Mouse (Mus musculus) stomach, embryonic 16.5 days (tissue): Measurements from ENCODE around the gene Dst. TPM values are rescaled to one million over a fixed set of nuclear protein-coding genes. Genes with fewer than 3 reads are reported as not detected.

Experiments
- ATAC-seq: fragments of 200-750 bp; cut with Nextera tagmentation; 2 replicates; pipeline ENCODE4 v1.8.0; 2017; ENCODE audit warnings: moderate number of reproducible peaks, moderate TSS enrichment; ENCODE audit not compliant: insufficient read depth, low FRiP score
- H3K27ac ChIP-seq: fragments of 300-500 bp; sonication (generic); 2 replicates; pipeline ENCODE4 v1.5.1; 2014; ENCODE audit warnings: low read length
- H3K27me3 ChIP-seq: fragments of 300-500 bp; sonication (generic); 2 replicates; pipeline ENCODE4 v1.6.1; 2014; ENCODE audit warnings: low read length, control low read depth, mixed read lengths; ENCODE audit not compliant: control insufficient read depth, insufficient read depth
- H3K36me3 ChIP-seq: fragments of 300-500 bp; sonication (generic); 2 replicates; pipeline ENCODE4 v1.6.1; 2014; ENCODE audit warnings: low read length; ENCODE audit not compliant: control insufficient read depth, insufficient read depth
- H3K4me1 ChIP-seq: fragments of 300-500 bp; sonication (generic); 2 replicates; pipeline ENCODE4 v1.6.1; 2014; ENCODE audit warnings: low read length, control low read depth, mixed read lengths; ENCODE audit not compliant: control insufficient read depth, insufficient read depth
- H3K4me2 ChIP-seq: fragments of 300-500 bp; sonication (generic); 2 replicates; pipeline ENCODE4 v1.6.1; 2014; ENCODE audit warnings: low read depth, low read length, mixed read lengths
- H3K4me3 ChIP-seq: fragments of 300-500 bp; sonication (generic); replicated peaks from 2 replicates; pipeline ENCODE4 v1.5.1; 2014; ENCODE audit warnings: mild to moderate bottlenecking, low read length
- H3K9ac ChIP-seq: fragments of 300-500 bp; sonication (generic); 2 replicates; pipeline ENCODE4 v1.6.1; 2014; ENCODE audit warnings: low read length
- H3K9me3 ChIP-seq: fragments of 300-500 bp; sonication (generic); replicated peaks from 2 replicates; pipeline ENCODE4 v1.6.1; 2016; ENCODE audit warnings: low read length, control low read depth; ENCODE audit not compliant: control insufficient read depth
- WGBS: fragments of 180-500 bp; shearing (Covaris S2); extraction: QIAGEN DNeasy Blood & Tissue Kit; methylation state at CpG from one replicate; pipeline ENCODE4 v1.1.7; 2014; 5-methylcytosine and 5-hydroxymethylcytosine counted together
- polyA plus RNA-seq: library from polyadenylated mRNA; unstranded; fragments of >200 nt; fragmentation: Nextera tagmentation; extraction: Ambion mirVana; gene quantifications from 2 replicates; pipeline ENCODE4 v1.2.1, GENCODE M21; 2015

Gene Dst
- polyA plus RNA-seq, 1 experiment from 2014 or later: 27.8 TPM

DNA sequence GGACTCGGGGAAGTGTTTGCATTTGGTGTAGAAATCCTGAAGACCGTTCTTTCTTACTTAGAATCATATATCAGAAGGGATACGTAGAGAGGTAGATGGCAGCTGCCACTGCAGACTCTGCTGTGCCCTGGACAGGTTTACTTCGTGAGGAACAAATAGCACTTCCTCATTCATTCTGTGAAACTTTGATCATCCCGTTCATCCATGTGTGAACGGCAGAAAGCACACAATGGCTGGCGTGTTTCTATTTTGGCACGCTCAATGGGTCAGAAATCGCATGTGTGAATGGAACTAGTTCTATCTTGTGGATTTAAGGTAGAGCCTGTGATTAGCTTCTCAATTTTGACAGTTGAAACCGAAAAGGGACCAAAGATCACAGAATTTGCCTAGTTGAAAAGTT is 222.8 kb downstream of the Dst start:
- no peak overlapping the region for H3K27ac ChIP-seq

GRCm38 (mm10) chr1:34132875-34133274 is 224.8 kb downstream of the Dst start:
- no peak overlapping the region for H3K9ac ChIP-seq
- H3K27me3 ChIP-seq: no peaks in the 10 kb centered on the region
- no peak overlapping the region for H3K27ac ChIP-seq
- 74% methylated on average over 16 of the region's 16 CpGs for WGBS
- H3K4me3 ChIP-seq: no peak overlapping the region
- H3K36me3 ChIP-seq: no peaks in the 10 kb centered on the region
- no peaks in the 10 kb centered on the region; the same call in 1 of the 2 replicates for H3K4me1 ChIP-seq
- no peaks in the 10 kb centered on the region for H3K9me3 ChIP-seq
- no peak overlapping the region for H3K4me2 ChIP-seq
- no peak for ATAC-seq

More for the DNA sequence above, 222.8 kb downstream of the Dst start:
- H3K36me3 ChIP-seq: no peaks in the 10 kb centered on the region
- H3K4me1 ChIP-seq: peaks cover 3% of the 10 kb centered on the region
- WGBS: 82% methylated on average over 10 of the region's 10 CpGs
- no peak overlapping the region for H3K4me2 ChIP-seq
- no peak overlapping the region for H3K9ac ChIP-seq
- no peaks in the 10 kb centered on the region for H3K9me3 ChIP-seq
- no peak for ATAC-seq
- H3K4me3 ChIP-seq: no peak overlapping the region
- no peaks in the 10 kb centered on the region for H3K27me3 ChIP-seq

DNA sequence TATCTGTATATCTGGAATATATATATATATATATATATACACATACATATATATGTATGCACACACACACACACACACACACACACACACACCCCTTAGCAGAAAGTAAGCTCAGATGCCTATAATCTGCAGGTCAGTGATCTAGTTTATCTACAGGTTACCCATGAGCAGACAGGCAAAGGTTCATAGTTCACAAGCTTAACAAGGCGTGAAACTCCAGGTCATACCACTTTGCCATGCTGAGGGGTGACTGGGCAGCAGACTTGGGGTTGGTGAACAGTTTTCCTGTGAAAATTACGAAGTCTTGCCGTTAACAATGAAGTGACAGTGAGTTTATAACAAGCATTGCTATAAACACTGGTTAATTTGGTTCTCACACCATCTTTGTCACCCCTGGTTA is 227.5 kb downstream of the Dst start:
- WGBS: 88% methylated on average over 3 of the region's 3 CpGs
- peaks cover 6% of the 10 kb centered on the region; the same call in 1 of the 2 replicates for H3K4me1 ChIP-seq
- no peaks in the 10 kb centered on the region for H3K27me3 ChIP-seq
- no peaks in the 10 kb centered on the region for H3K9me3 ChIP-seq
- no peak overlapping the region for H3K4me2 ChIP-seq
- H3K9ac ChIP-seq: no peak overlapping the region
- H3K36me3 ChIP-seq: no peaks in the 10 kb centered on the region
- no peak overlapping the region for H3K4me3 ChIP-seq
- no peak overlapping the region for H3K27ac ChIP-seq
- no peak for ATAC-seq

GRCm38 (mm10) chr1:34139191-34139853 is 231.3 kb downstream of the Dst start:
- Histone ChIP-seq H3K4me1 (peaks cover 13% of the 10 kb centered on the region; the same call in 1 of the 2 replicates), H3K27me3 (no peaks in the 10 kb centered on the region), H3K36me3 (no peaks in the 10 kb centered on the region), H3K9me3 (no peaks in the 10 kb centered on the region), H3K27ac (peak overlapping the region; percentile 11), H3K4me2 (no peak overlapping the region), H3K4me3 (no peak overlapping the region), H3K9ac (no peak overlapping the region)
- ATAC-seq: no peak
- WGBS: 71% methylated on average over 13 of the region's 13 CpGs

- peaks cover 13% of the 10 kb centered on the region; the same call in 1 of the 2 replicates for H3K4me1 ChIP-seq
- H3K4me2 ChIP-seq: peak overlapping the region; percentile 33
- peak; percentile 89 for ATAC-seq
- H3K4me3 ChIP-seq: no peak overlapping the region
- no peaks in the 10 kb centered on the region for H3K36me3 ChIP-seq
- WGBS: 60% methylated on average over 6 of the region's 6 CpGs
- H3K27me3 ChIP-seq: no peaks in the 10 kb centered on the region
- peak overlapping the region; percentile 87 for H3K27ac ChIP-seq
- H3K9me3 ChIP-seq: no peaks in the 10 kb centered on the region
- H3K9ac ChIP-seq: no peak overlapping the region
These were observed 231.9 kb downstream of the Dst start for GRCm38 (mm10) chr1:34139871-34140471.

DNA sequence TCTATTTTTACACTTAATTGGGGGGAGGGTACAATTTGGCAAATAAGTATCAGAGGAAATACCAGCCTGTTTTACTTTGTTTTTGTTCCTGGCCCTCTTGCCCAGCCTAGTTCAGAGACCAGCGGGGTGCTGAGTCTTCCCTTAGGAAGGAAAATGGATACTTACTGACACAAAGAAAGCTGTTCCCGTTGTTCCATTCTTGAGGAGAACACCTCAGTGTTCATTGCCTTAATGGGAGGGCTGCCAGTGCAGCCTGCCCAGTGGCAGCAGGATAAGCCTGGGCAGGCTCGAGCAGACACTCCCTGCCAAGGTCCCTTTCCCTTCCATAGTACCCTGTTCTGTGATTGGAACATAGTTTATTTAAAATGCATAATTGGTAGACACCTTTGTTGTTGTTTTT is 232.7 kb downstream of the Dst start:
- peak overlapping the region; percentile 87 for H3K27ac ChIP-seq
- H3K4me2 ChIP-seq: peak overlapping the region; percentile 33
- H3K36me3 ChIP-seq: no peaks in the 10 kb centered on the region
- WGBS: 50% methylated on average over 3 of the region's 3 CpGs
- peak; percentile 45; the same call in 1 of the 2 replicates for ATAC-seq
- no peak overlapping the region for H3K9ac ChIP-seq
- H3K4me1 ChIP-seq: peaks cover 13% of the 10 kb centered on the region; the same call in 1 of the 2 replicates
- H3K27me3 ChIP-seq: no peaks in the 10 kb centered on the region
- H3K4me3 ChIP-seq: no peak overlapping the region
- H3K9me3 ChIP-seq: no peaks in the 10 kb centered on the region

DNA sequence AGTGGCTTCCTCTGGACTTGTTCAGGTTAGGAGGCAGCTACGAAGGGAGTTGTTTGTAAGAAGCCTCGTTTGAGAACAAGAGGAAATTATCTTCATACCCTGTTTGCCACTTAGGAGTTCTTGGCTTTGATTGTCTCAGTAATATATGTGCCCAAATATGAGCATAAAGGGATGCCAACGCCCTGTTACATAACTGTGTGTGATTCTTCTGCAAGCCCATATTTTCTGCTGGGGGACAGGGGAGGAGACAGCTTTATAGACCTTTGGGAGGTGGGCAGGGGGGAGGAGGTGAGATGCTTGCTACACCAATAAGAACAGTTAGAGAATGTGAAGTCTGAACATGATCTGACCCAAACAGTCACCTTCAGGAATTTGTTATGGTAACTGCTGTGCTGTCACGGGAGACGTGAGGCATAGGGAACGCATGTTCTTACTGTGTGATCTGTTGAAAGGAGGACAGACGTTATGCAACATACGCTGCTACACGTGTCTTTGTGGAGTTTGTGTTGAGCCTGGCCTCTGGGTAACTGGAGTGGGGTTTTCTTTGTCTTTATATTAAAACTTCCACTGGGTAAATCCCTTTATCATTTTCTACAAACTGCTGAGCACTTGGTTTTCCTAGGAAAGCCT is 235.0 kb downstream of the Dst start:
- Histone ChIP-seq H3K27ac (peak overlapping the region; percentile 36), H3K4me3 (no peak overlapping the region), H3K27me3 (no peaks in the 10 kb centered on the region), H3K36me3 (no peaks in the 10 kb centered on the region), H3K4me2 (no peak overlapping the region), H3K9ac (peak overlapping the region; percentile 16; the same call in 1 of the 2 replicates), H3K4me1 (peaks cover 13% of the 10 kb centered on the region; the same call in 1 of the 2 replicates), H3K9me3 (no peaks in the 10 kb centered on the region)
- no peak for ATAC-seq
- WGBS: 46% methylated on average over 9 of the region's 9 CpGs

DNA sequence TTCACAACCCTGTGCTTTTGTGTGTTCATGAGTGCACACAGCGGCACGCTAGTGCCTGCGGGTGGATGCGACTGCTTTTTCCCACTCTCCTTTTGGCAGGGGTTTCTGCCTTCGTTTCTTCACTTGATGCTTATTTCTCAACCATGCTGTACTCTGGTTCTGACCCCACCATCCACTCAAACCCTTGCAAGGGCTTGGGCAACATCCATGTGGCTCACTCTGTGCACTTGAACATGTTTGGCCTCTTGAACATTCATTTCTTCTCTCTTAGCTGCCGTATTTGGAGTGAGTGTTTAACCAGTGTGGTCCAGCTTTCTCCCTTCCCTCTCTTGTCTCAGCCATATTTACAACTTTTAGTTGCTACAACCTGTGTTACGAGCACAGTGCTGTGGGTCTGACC is 236.8 kb downstream of the Dst start:
- no peak overlapping the region for H3K27ac ChIP-seq
- H3K4me2 ChIP-seq: no peak overlapping the region
- H3K27me3 ChIP-seq: no peaks in the 10 kb centered on the region
- H3K4me1 ChIP-seq: peaks cover 13% of the 10 kb centered on the region; the same call in 1 of the 2 replicates
- H3K9me3 ChIP-seq: no peaks in the 10 kb centered on the region
- H3K9ac ChIP-seq: no peak overlapping the region
- H3K36me3 ChIP-seq: no peaks in the 10 kb centered on the region
- no peak overlapping the region for H3K4me3 ChIP-seq
- no peak for ATAC-seq
- WGBS: 89% methylated on average over 7 of the region's 7 CpGs

DNA sequence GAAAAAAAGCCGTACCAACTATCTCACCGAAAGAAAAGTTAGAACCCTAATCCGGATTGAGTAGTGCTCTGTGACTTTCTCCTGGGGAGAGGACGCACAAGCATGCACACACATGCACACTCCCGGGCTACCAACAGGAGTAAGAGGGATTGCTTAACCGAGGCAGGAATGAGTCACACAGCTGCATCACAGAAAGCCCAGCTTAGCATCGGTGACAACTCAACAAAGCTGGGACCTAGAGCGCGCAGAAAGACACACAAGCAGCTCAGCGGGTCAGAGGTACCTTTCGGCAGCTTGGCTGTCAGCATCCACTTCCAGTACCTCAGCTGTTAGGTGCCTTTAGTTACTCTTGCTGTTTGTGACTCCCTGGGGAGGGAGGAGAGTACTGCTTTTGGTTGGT is 240.0 kb downstream of the Dst start:
- ATAC-seq: no peak
- Histone ChIP-seq H3K36me3 (no peaks in the 10 kb centered on the region), H3K4me3 (no peak overlapping the region), H3K27me3 (no peaks in the 10 kb centered on the region), H3K4me2 (no peak overlapping the region), H3K4me1 (peaks cover 7% of the 10 kb centered on the region; the same call in 1 of the 2 replicates), H3K9ac (no peak overlapping the region), H3K9me3 (no peaks in the 10 kb centered on the region), H3K27ac (peak overlapping the region; percentile 29; the same call in 1 of the 2 replicates)
- WGBS: 83% methylated on average over 11 of the region's 11 CpGs
